Mouse (Mus musculus) embryonic facial prominence, embryonic 15.5 days (tissue): ENCODE measurements around the gene Magi2. TPM values are rescaled to one million over a fixed set of nuclear protein-coding genes. Genes with fewer than 3 reads are reported as not detected.

Experiments used
- ATAC-seq: fragments of 200-750 bp; cut with Nextera tagmentation; 2 replicates; pipeline ENCODE4 v1.8.0; 2017; ENCODE audit warnings: low read depth, moderate TSS enrichment; ENCODE audit not compliant: insufficient number of reproducible peaks, low FRiP score, low TSS enrichment
- H3K27ac ChIP-seq: fragments of 300-500 bp; sonication (generic); replicated peaks from 2 replicates; pipeline ENCODE4 v1.5.1; 2015; ENCODE audit warnings: mild to moderate bottlenecking, inconsistent platforms
- H3K27me3 ChIP-seq: fragments of 300-500 bp; sonication (generic); 2 replicates; pipeline ENCODE4 v1.6.1; 2015; ENCODE audit warnings: inconsistent platforms
- H3K36me3 ChIP-seq: fragments of 300-500 bp; sonication (generic); 2 replicates; pipeline ENCODE4 v1.6.1; 2015; ENCODE audit warnings: mild to moderate bottlenecking, inconsistent platforms
- H3K4me1 ChIP-seq: fragments of 300-500 bp; sonication (generic); 2 replicates; pipeline ENCODE4 v1.6.1; 2015; ENCODE audit warnings: inconsistent platforms
- H3K4me2 ChIP-seq: fragments of 300-500 bp; sonication (generic); replicated peaks from 2 replicates; pipeline ENCODE4 v1.6.1; 2015; ENCODE audit warnings: mild to moderate bottlenecking, inconsistent platforms
- H3K4me3 ChIP-seq: fragments of 300-500 bp; sonication (generic); replicated peaks from 2 replicates; pipeline ENCODE4 v1.5.1; 2015; ENCODE audit warnings: mild to moderate bottlenecking, inconsistent platforms
- H3K9ac ChIP-seq: fragments of 300-500 bp; sonication (generic); 2 replicates; pipeline ENCODE4 v1.6.1; 2015; ENCODE audit warnings: inconsistent platforms
- H3K9me3 ChIP-seq: fragments of 300-500 bp; sonication (generic); replicated peaks from 2 replicates; pipeline ENCODE4 v1.6.1; 2016; ENCODE audit warnings: inconsistent platforms
- WGBS: fragments of 180-500 bp; shearing (Covaris S2); methylation state at CpG from one replicate; pipeline ENCODE4 v1.1.7; 2015; 5-methylcytosine and 5-hydroxymethylcytosine counted together
- polyA plus RNA-seq: library from polyadenylated mRNA; unstranded; fragments of >200 nt; fragmentation: Nextera tagmentation; extraction: Ambion mirVana; gene quantifications from 2 replicates; pipeline ENCODE4 v1.2.1, GENCODE M21; 2015

The Magi2 gene
- polyA plus RNA-seq, 1 experiment from 2014 or later, result 6.8 TPM

- no peak overlapping the region for H3K27ac ChIP-seq
- H3K36me3 ChIP-seq, result no peaks in the 10 kb centered on the region
- ATAC-seq, result no peak
- no peaks in the 10 kb centered on the region for H3K27me3 ChIP-seq
- no peaks in the 10 kb centered on the region for H3K4me1 ChIP-seq
- no peak overlapping the region for H3K9ac ChIP-seq
- H3K9me3 ChIP-seq, result no peaks in the 10 kb centered on the region
- no peak overlapping the region for H3K4me2 ChIP-seq
- no peak overlapping the region for H3K4me3 ChIP-seq
- 49% methylated on average over 6 of the region's 6 CpGs for WGBS
These were observed 519.1 kb downstream of the Magi2 start for GRCm38 (mm10) chr5:19745916-19746315.

GRCm38 (mm10) chr5:19746865-19747514 lies 520.2 kb downstream of the Magi2 start:
- no peaks in the 10 kb centered on the region for H3K4me1 ChIP-seq
- no peaks in the 10 kb centered on the region for H3K27me3 ChIP-seq
- no peaks in the 10 kb centered on the region for H3K9me3 ChIP-seq
- H3K36me3 ChIP-seq, result no peaks in the 10 kb centered on the region
- WGBS, result 61% methylated on average over 12 of the region's 12 CpGs
- ATAC-seq, result no peak
- no peak overlapping the region for H3K9ac ChIP-seq
- no peak overlapping the region for H3K27ac ChIP-seq
- no peak overlapping the region for H3K4me3 ChIP-seq
- no peak overlapping the region for H3K4me2 ChIP-seq

GRCm38 (mm10) chr5:19747631-19748030 lies 520.8 kb downstream of the Magi2 start:
- Histone ChIP-seq H3K9ac (no peak overlapping the region), H3K36me3 (no peaks in the 10 kb centered on the region), H3K9me3 (no peaks in the 10 kb centered on the region), H3K27ac (no peak overlapping the region), H3K27me3 (no peaks in the 10 kb centered on the region), H3K4me1 (no peaks in the 10 kb centered on the region), H3K4me3 (no peak overlapping the region), H3K4me2 (no peak overlapping the region)
- ATAC-seq, result no peak
- WGBS, result 82% methylated on average over 3 of the region's 3 CpGs

GRCm38 (mm10) chr5:19779224-19779623 lies 552.4 kb downstream of the Magi2 start:
- no peak overlapping the region for H3K9ac ChIP-seq
- no peak overlapping the region for H3K4me2 ChIP-seq
- H3K4me3 ChIP-seq, result no peak overlapping the region
- H3K27ac ChIP-seq, result no peak overlapping the region
- no peaks in the 10 kb centered on the region for H3K4me1 ChIP-seq
- WGBS, result 71% methylated on average over 1 of the region's 1 CpGs
- no peaks in the 10 kb centered on the region for H3K27me3 ChIP-seq
- H3K36me3 ChIP-seq, result no peaks in the 10 kb centered on the region
- ATAC-seq, result no peak
- no peaks in the 10 kb centered on the region for H3K9me3 ChIP-seq

- WGBS, result 60% methylated on average over 2 of the region's 2 CpGs
- Histone ChIP-seq H3K4me2 (no peak overlapping the region), H3K9ac (no peak overlapping the region), H3K4me1 (no peaks in the 10 kb centered on the region), H3K4me3 (no peak overlapping the region), H3K27ac (no peak overlapping the region), H3K9me3 (no peaks in the 10 kb centered on the region), H3K27me3 (no peaks in the 10 kb centered on the region), H3K36me3 (no peaks in the 10 kb centered on the region)
- no peak for ATAC-seq
These were observed 553.2 kb downstream of the Magi2 start for GRCm38 (mm10) chr5:19780076-19780475.

- Histone ChIP-seq H3K9me3 (no peaks in the 10 kb centered on the region), H3K4me3 (no peak overlapping the region), H3K9ac (no peak overlapping the region), H3K36me3 (no peaks in the 10 kb centered on the region), H3K4me1 (no peaks in the 10 kb centered on the region), H3K4me2 (no peak overlapping the region), H3K27me3 (no peaks in the 10 kb centered on the region), H3K27ac (no peak overlapping the region)
- no peak for ATAC-seq
These were observed 558.5 kb downstream of the Magi2 start for GRCm38 (mm10) chr5:19785320-19785719.

GRCm38 (mm10) chr5:19787522-19788144 lies 560.8 kb downstream of the Magi2 start:
- no peaks in the 10 kb centered on the region for H3K27me3 ChIP-seq
- ATAC-seq, result no peak
- H3K4me3 ChIP-seq, result no peak overlapping the region
- no peak overlapping the region for H3K4me2 ChIP-seq
- no peak overlapping the region for H3K27ac ChIP-seq
- H3K36me3 ChIP-seq, result no peaks in the 10 kb centered on the region
- H3K4me1 ChIP-seq, result no peaks in the 10 kb centered on the region
- no peaks in the 10 kb centered on the region for H3K9me3 ChIP-seq
- no peak overlapping the region for H3K9ac ChIP-seq
- 41% methylated on average over 5 of the region's 5 CpGs for WGBS

- Histone ChIP-seq H3K4me2 (no peak overlapping the region), H3K36me3 (no peaks in the 10 kb centered on the region), H3K4me3 (no peak overlapping the region), H3K27me3 (no peaks in the 10 kb centered on the region), H3K4me1 (no peaks in the 10 kb centered on the region), H3K9ac (no peak overlapping the region), H3K27ac (no peak overlapping the region), H3K9me3 (no peaks in the 10 kb centered on the region)
- ATAC-seq, result no peak
- 82% methylated on average over 5 of the region's 5 CpGs for WGBS
These were observed 576.4 kb downstream of the Magi2 start for GRCm38 (mm10) chr5:19803052-19803769.

GRCm38 (mm10) chr5:19822502-19822901 lies 595.7 kb downstream of the Magi2 start:
- Histone ChIP-seq H3K27ac (no peak overlapping the region), H3K4me1 (no peaks in the 10 kb centered on the region), H3K9ac (no peak overlapping the region), H3K9me3 (no peaks in the 10 kb centered on the region), H3K4me3 (no peak overlapping the region), H3K36me3 (no peaks in the 10 kb centered on the region), H3K4me2 (no peak overlapping the region), H3K27me3 (no peaks in the 10 kb centered on the region)
- ATAC-seq, result no peak
- 84% methylated on average over 2 of the region's 2 CpGs for WGBS

GRCm38 (mm10) chr5:19825943-19826342 lies 599.1 kb downstream of the Magi2 start:
- H3K9ac ChIP-seq, result no peak overlapping the region
- ATAC-seq, result no peak
- no peak overlapping the region for H3K27ac ChIP-seq
- H3K27me3 ChIP-seq, result no peaks in the 10 kb centered on the region
- no peak overlapping the region for H3K4me2 ChIP-seq
- H3K9me3 ChIP-seq, result no peaks in the 10 kb centered on the region
- H3K36me3 ChIP-seq, result no peaks in the 10 kb centered on the region
- no peak overlapping the region for H3K4me3 ChIP-seq
- WGBS, result 71% methylated on average over 2 of the region's 2 CpGs
- H3K4me1 ChIP-seq, result no peaks in the 10 kb centered on the region

GRCm38 (mm10) chr5:19829341-19829740 lies 602.5 kb downstream of the Magi2 start:
- Histone ChIP-seq H3K4me2 (no peak overlapping the region), H3K36me3 (no peaks in the 10 kb centered on the region), H3K4me3 (no peak overlapping the region), H3K9ac (no peak overlapping the region), H3K9me3 (no peaks in the 10 kb centered on the region), H3K4me1 (no peaks in the 10 kb centered on the region), H3K27me3 (no peaks in the 10 kb centered on the region), H3K27ac (no peak overlapping the region)
- ATAC-seq, result no peak
- 84% methylated on average over 2 of the region's 2 CpGs for WGBS
